Mouse (Mus musculus) brown adipose tissue, adult 24 weeks (tissue): ENCODE data around the gene Rchy1. TPM values are rescaled to one million over a fixed set of nuclear protein-coding genes. Genes with fewer than 3 reads are reported as not detected.
"Not testable (repeated sequence)": the region's sequence is repeated elsewhere in the genome, so short reads cannot be mapped to it uniquely, and the experiment has no call there.

ENCODE experiments used
- H3K27ac ChIP-seq: fragments of 200-500 bp; replicated peaks from 2 replicates; pipeline ENCODE4 v1.5.1; 2012; ENCODE audit warnings: low read depth, mild to moderate bottlenecking, low read length
- H3K4me1 ChIP-seq: fragments of 200-500 bp; 2 replicates; pipeline ENCODE4 v1.6.1; 2012; ENCODE audit warnings: low read length, mixed read lengths; ENCODE audit not compliant: control insufficient read depth, insufficient read depth, insufficient read length
- H3K4me3 ChIP-seq: fragments of 200-500 bp; 2 replicates; pipeline ENCODE4 v1.5.1; 2012; ENCODE audit warnings: low read depth, mild to moderate bottlenecking, low read length, moderate library complexity; ENCODE audit not compliant: insufficient read depth
- polyA plus RNA-seq: library from polyadenylated mRNA; stranded (reverse); fragments of >200 nt; gene quantifications from 2 replicates; pipeline ENCODE4 v1.2.4, GENCODE M21; 2012; ENCODE audit not compliant: missing spikeins, insufficient read depth, insufficient read length

The Rchy1 gene
- polyA plus RNA-seq, 1 experiment, result 30.5 TPM

DNA sequence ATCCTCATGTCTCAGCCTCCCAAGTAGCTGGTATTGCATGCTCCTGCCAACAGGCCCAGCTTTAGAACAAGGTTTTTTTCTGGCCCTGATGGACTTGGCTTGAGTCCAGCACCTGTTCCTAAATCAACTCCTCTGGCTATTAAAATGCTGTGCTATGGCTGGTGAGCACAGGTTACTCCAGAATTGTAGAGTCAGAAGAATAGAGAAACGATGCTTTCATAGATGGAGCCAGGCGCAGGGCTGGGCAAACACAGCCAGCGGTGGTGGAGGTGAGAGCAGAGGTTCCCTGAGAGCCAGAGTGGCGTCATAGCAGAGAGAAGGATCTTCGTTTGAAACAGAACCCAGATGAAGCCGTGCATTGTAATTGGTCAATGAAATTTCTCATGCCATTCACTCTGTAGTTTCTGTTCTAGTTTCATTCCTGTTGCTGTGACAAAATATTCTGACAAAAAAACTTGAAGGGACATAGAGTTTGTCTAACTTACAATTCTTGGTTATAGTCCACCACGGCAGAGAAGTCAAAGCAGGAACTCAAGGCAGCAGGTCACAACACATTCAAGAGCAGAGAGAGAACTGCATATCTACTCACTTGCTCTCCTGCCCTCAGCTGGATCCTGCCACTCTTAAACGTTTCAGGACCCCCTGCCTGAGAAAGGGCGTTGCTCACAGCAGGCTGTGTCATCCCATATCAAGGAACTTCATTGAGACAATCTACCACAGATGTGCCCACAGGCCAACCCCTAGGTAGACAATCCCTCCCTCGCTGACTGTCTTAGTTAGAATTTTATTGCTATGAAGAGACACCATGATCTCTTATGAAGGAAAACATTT lies 13.9 kb upstream of the Rchy1 start:
- Histone ChIP-seq H3K4me1 (no peaks in the 10 kb centered on the region), H3K27ac (no peak overlapping the region), H3K4me3 (no peak overlapping the region)

DNA sequence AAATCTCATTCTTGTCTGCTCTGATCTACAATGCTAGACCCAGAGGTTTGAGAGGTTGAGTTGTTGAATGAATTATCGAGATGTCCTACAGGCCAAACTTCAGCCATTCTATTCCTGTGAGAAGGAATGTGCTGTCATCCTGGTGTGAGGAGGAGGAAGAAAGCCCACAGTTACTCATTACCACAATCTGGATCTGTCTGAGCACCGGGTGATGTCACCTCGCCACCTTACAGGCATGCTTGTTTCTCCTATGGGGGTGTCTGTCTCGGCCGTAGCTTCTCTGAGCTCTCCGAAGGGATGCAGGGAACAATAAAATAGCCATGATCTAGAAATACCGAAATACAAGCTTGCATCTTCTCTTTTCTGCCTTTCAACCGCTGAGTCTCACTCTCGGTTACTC lies 12.9 kb upstream of the Rchy1 start:
- Histone ChIP-seq H3K4me3 (no peak overlapping the region), H3K27ac (no peak overlapping the region), H3K4me1 (no peaks in the 10 kb centered on the region)

DNA sequence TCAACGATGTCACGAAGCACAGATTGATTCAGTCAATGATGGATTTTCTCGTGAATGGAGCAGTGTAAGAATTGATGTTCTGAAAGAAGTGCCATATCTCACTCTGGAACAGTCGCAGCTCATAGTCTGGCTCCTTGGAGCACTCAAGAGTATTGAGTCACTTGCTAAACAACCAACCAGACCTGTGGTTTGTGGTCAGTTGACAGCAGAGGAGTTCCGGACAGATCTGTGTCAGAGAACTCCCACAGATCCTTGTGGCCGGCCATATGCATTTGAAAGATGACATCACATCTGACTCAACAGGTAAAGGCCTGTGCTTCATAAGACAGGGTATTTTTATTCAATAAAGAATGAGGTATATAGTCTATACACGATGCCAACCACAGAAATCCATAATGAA lies 11.1 kb upstream of the Rchy1 start:
- Histone ChIP-seq H3K4me1 (no peaks in the 10 kb centered on the region), H3K27ac (no peak overlapping the region), H3K4me3 (no peak overlapping the region)

DNA sequence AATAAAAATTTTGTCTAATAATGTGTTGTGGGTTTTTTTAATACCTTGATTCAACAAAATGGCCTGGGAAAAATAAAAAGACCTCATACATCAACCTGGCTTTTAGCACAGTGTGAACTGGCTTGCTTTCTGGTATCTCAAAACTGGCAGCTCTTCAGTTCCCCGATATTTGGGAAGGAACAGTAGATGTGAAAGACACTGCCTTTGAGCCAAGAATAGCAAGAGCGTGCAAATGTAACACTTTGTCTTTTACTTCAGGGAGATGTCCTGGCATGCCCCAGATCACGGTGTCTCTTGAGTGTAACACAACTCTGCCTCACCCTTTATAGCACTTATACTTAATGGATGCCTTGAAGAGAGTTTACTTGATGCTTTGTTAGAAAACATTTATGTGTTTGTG lies 9.2 kb upstream of the Rchy1 start:
- no peaks in the 10 kb centered on the region for H3K4me1 ChIP-seq
- H3K27ac ChIP-seq, result no peak overlapping the region
- H3K4me3 ChIP-seq, result no peak overlapping the region

DNA sequence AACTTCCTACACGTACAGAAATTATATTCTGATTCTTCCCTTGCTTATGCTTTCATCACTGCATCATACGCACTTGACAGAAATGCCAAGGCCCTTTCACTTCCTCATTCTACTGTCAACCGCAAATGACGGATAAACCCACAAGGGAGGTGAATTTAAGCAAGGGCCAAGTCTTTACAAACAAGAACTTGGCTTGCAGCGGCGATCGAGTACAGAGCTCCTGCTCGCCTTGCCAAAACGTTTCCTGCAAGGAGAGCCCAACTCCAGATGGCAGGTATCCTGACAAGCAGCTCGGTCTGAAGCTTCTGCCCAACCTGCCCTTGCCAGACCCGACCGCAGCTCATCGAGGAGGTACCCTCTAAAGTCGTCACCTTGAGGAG lies 619 bp downstream of the Rchy1 start:
- Histone ChIP-seq H3K4me1 (peaks cover 12% of the 10 kb centered on the region), H3K4me3 (peak overlapping the region; percentile 71), H3K27ac (peak overlapping the region; percentile 94)

DNA sequence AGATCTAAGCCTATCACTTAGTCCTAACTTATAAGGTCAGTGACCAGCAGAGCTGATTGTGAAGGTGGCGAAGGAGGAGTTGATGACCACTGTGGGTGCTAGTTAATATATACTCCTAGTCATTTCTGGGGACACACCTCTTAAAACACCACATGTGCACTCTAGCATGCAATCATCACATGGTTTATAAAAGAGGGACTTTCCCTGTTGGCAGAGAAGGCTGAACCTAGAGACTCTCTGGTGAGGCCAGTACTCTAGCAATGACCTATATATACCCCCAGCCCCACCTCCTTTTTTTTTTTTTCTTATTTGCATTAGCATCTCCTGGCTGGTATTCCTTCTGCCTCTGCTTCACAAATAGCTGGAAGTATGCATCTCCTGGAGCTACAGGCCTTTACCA lies 1.5 kb downstream of the Rchy1 start:
- Histone ChIP-seq H3K4me1 (peaks cover 12% of the 10 kb centered on the region), H3K4me3 (peak overlapping the region; percentile 26), H3K27ac (0 out of 2 replicates have a peak overlapping the region, but pooled peaks have one; percentile 14)

DNA sequence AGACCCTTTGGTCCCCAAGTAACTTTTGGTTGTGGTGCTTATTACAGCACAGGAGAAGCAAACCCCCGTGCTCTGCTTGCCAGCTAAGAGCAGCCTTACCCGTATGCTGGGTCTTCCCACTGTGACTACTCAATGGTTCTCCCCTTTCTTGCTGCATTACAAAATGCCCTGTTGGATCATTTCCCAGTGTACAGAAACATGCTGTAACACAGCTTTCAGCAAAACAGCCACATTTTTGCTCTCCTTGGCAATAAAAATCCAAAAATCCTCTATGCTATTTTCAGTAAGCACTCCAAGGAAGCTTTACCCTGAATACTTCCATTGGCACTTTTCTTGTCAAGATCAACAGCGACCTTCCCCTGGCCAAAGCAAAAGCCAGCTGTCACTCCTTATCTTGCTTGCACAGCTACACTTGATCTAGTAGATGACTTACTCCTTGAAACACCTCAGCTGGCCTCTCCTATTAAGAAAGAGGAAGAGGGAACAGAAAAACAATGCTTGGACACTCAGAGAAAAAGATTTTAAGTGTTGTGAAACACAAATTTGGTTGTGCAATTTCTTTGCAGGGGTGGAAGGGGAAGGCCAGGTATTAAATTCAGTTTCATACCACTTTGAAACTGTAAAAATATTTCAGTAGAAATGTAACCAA lies 2.1 kb downstream of the Rchy1 start:
- H3K4me1 ChIP-seq, result peaks cover 12% of the 10 kb centered on the region
- H3K27ac ChIP-seq, result peak overlapping the region; percentile 66
- peak overlapping the region; percentile 31 for H3K4me3 ChIP-seq

DNA sequence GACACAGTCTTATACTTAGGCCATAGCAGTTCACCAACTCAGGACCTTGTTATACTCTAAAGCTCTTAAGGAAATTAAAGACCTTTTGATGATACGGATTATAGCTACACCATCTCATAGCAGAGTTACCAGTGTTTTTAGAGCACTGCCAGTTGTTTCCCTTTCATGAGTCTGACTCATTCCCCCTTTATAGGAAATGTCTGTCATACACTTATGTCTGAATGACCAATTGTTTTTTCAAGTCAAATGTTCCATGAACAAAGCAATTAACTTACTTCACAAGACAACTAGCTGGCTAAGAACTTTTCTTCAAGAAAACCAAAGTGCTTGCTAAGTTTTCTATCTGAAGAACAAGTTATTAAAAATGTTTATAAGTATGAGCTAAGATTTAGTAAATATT lies 2.9 kb downstream of the Rchy1 start:
- H3K4me3 ChIP-seq, result no peak overlapping the region
- no peak overlapping the region for H3K27ac ChIP-seq
- peaks cover 12% of the 10 kb centered on the region for H3K4me1 ChIP-seq

DNA sequence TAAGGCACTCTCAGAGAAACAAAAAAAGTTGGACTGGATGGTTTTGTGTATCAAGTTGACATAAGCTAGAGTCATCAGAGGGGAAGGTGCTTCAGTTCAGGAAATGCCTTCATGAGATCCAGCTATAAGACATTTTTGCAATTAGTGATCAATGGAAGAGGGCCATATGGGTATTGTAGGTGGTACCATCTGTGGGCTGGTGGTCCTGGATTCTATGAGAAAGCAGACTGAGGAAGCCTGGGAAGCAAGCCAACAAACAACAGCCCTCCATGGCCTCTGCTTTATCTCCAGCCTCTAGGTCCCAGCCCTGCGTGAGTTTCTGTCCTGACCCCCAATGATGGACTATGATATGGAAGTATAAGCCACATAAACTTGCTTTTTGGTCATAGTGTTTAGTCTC lies 3.8 kb downstream of the Rchy1 start:
- Histone ChIP-seq H3K4me3 (no peak overlapping the region), H3K27ac (no peak overlapping the region), H3K4me1 (peaks cover 12% of the 10 kb centered on the region)

DNA sequence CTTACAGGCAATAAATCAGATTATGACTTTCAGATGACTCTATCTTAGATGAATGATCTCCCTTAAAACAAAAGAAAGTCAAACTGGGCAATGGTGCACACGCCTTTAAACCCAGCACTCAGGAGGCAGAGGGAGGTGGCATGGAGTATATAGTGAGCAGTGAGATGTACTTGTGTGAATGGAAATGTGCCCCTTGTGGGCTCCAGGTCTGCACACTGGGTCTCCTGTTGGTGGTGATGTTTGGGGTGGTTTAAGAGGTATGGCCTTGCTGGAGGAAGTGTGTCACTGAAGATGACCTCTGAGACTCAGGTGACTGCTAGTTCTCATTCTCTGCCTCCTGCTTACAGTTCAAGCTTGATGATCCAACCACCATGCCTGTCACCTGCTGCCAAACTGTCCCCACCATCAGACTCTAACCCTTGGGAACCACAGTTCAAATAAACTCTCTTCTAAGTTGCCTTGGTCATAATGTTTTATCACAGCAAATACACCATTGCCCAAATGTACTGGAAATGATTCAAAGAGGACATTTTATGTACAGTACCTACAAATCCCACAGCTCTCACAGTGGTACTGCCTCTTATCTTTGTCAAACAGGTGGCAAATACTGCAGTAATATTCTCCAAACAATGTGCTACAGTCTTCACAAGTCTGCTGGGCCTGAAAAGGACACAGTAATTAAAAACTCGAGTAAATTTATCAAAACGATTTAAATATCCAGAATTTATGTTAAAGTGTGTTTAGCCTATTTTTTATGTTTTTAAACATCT lies 5.7 kb downstream of the Rchy1 start:
- Histone ChIP-seq H3K4me1 (peaks cover 12% of the 10 kb centered on the region), H3K4me3 (no peak overlapping the region), H3K27ac (no peak overlapping the region)

DNA sequence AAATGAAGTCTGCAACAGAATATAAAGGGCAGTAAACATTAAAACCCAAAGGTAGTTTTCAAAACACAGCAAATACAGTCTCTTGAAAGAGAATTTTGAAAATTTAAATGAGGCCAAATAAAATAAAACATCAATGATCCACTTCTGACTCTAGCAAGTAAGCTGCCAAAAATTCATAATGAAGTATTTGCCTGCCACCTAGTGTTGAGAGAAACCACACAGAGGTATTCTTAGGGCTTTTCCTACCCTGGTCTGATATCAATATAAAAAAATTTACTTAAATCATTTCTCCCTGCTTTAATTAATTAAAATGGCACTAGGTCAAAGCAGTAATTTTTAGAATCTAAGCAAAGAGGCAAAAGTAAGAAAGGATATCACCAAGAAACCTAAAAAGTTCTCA lies 11.5 kb downstream of the Rchy1 start:
- no peak overlapping the region for H3K27ac ChIP-seq
- H3K4me3 ChIP-seq, result no peak overlapping the region
- no peaks in the 10 kb centered on the region for H3K4me1 ChIP-seq

DNA sequence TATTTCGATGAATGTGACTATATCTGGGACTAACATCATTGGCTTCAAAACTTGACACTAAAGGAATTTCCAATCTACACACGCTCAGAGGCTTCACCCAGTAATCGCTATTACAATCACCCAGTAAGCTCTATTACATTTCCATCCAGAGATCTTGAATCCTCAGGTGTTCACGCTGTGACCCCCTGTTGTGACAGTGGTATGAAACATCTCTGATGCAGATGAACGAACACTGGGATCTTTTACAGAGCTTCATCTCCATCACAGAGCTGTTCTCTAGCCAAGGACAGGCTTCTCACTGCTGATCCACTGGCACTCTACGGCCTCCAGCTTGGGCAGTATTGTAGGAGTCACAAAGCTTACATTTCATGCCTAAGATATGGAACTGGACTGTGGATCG lies 13.4 kb downstream of the Rchy1 start:
- Histone ChIP-seq H3K4me3 (no peak overlapping the region), H3K27ac (no peak overlapping the region), H3K4me1 (no peaks in the 10 kb centered on the region)

DNA sequence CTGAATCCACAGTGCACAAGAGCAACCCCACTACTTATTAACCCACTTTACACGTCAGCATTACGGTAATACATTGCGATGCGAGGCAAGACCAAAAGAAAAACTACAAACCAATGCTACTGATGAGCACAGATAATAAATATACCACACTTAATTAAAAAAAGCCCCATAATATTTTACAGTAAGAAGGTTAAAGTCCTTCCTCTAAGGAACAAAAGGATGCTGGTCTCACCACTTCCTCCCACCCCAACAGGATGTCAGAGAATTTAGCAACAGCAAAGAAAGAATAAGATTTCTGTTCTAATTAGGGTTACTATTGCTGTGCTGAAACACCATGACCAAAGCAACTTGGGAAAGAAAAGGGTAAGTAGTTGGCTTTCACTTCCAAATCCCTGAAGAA lies 15.9 kb downstream of the Rchy1 start:
- no peak overlapping the region for H3K4me3 ChIP-seq
- no peaks in the 10 kb centered on the region for H3K4me1 ChIP-seq
- H3K27ac ChIP-seq, result no peak overlapping the region

DNA sequence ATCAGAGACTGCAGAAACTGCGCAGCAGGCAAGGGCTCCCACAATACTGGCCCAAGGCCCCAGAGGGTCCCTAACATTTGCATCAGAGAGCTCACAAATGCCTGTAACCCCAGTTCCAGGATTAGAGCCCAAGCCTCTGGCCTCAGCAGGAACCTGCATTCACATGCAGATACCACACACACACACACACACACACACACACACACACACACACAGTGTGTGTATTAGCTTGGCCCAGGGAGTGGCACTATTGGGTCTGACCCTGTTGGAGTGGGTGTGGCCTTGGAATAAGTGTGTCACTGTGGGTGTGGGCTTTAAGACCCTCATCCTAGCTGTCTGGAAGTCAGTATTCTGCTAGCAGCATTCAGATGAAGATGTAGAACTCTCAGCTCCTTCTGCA lies 17.3 kb downstream of the Rchy1 start:
- H3K27ac ChIP-seq, H3K4me3 ChIP-seq, H3K4me1 ChIP-seq: not testable (repeated sequence)

DNA sequence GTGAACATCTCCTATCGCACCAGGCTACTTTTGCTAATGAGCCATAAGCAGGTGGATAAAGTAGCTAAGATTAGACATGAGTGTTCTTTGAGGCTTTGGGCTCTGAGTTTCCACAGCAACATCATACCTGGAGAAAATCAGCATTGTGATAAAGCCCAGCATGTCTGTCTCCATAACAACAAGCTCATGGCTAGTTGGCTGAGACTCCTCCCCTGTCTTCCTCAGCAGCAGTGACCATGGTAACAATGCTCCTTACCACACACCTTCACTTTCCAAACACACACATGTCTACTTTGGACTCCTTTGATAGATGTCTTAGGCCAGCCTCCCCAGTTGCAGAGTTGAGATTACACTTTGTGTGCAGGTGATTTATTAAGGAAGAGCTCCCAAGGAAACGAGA lies 49.6 kb downstream of the Rchy1 start:
- no peak overlapping the region for H3K4me3 ChIP-seq
- no peaks in the 10 kb centered on the region for H3K4me1 ChIP-seq
- H3K27ac ChIP-seq, result no peak overlapping the region
